Mouse (Mus musculus): Measurements from ENCODE around the gene Arfgap1.

Gene Arfgap1

GRCm38 (mm10) chr2:180967010-180967763, at the start of gene Arfgap1:
Gene Arfgap1, plus strand, starts transcription at chr2:180967225.
- DNase-seq: peak; percentile 95 to 96

DNA sequence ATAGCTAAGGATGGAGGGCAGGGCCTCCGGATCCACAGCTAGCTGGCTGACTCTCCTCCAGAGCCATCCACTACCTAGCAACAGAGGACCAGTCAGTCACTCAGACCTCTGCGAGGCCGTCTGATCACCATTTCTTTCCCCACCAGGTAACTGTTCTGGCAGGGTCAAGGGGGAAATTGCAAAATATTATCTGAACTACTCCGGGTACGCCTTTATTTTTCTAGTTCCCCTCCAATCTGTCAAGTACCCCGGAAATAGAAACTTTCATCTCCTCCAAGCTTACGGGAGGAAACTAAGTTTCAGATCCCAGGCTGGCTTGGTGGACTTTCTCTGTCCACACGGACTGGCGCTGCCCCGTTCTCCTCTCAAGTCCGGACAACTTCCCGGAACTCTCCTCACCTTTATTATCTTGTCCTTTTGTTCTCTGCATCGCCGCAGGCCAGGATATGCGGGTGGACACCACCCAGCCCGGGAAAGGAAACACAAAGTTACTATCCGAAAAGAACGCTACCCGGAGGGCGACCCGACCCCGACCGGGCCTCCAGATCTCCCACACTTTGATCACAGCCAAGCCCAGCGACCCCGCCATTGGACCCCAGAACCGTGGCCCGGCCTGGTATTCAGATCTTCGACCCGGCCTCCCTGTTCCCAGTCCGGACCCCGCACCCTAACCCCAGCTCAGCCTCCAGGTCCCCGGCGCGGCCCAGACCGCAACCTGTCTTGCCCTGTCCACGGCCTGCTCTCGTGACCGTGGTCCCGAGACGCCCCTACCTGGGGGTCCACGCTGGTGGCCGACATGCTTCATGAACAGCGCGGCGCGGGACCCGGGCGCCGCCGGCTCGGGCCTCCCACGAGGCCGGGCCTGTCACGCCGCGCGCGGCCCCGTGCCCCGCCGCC, 46.9 kb upstream of the Arfgap1 start:
- peak; percentile 29 to 72 for DNase-seq

DNA sequence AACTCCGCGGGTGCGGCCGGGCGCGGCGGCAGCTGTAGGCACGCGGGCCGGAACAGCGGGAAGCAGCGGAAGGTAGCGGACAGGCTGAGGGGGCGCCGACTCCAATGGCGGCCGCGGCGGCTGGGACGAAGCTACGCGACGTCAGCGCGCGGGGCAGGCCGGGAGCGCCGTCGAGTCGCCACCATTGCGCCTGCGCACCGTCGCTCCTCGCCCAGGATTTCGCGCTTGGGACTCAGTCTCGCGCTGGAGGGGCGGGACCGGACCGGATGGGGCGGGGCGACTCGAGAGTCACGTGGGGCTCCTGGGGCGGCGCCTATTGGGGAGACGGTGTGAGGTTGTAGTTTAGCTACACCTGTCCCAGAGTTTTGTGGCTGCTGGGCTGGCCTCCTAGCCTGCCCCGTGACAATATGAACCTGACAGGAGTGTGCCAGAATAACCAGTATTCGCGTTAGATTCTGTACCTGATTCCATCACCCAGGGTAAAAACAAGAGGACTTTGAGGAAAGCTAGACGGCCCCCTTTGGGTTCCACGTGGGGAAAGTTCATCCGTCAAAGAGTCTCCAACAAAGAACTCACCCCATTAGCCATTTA, 46.1 kb upstream of the Arfgap1 start, which contains the start of gene Ythdf1:
Gene Ythdf1, minus strand, starts transcription at position 140 of the 591 bp plus-strand sequence.
- DNase-seq: peak; percentile 98

DNA sequence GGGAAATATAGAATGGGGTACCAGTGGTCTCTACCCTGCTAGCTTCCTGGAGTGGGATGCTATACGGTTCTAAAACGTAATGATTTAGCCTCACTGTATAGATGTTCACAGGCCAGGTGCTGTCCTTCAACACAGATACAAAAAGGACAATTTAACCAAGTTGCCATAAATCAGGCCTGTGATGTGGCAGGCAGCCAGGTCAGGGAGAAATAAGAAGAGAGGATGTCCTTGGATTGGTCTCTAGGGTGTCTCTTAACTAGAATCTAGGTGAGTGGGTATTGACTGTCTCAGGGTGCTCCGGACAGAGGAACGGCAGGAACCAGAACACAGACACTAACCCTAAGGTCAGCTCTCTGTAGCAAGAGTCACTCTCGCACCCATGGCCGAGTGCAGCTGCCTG, 44.3 kb upstream of the Arfgap1 start:
- no peak for DNase-seq

- peak; percentile 70 to 81 for DNase-seq
Observed at GRCm38 (mm10) chr2:180925176-180925575, 41.8 kb upstream of the Arfgap1 start.

- DNase-seq: no peak
Observed at GRCm38 (mm10) chr2:180928723-180929122, 38.3 kb upstream of the Arfgap1 start, which contains the start of gene Birc7. Gene Birc7, plus strand, starts transcription at chr2:180929023.

GRCm38 (mm10) chr2:180932418-180932817, 34.6 kb upstream of the Arfgap1 start:
- no peak for DNase-seq

DNA sequence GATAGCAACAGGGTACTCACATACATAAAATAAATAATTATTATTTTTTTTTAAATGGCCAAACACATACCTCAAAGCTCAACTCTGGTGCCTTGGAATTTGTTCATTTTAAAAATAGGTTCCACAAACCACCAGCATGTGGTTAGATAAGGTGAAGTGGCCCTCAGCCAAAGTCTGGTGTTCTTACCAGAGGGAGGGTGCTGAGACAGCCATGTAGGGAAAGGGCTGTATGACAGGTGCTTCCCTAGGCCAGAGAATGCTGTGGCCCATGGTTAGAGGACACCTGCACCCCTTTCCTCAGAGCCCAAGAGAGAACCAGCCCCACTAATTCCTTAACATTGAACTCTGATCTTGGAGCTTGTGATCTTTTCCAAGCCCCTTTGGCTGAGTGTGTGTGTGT, 26.8 kb upstream of the Arfgap1 start:
- DNase-seq: no peak

DNA sequence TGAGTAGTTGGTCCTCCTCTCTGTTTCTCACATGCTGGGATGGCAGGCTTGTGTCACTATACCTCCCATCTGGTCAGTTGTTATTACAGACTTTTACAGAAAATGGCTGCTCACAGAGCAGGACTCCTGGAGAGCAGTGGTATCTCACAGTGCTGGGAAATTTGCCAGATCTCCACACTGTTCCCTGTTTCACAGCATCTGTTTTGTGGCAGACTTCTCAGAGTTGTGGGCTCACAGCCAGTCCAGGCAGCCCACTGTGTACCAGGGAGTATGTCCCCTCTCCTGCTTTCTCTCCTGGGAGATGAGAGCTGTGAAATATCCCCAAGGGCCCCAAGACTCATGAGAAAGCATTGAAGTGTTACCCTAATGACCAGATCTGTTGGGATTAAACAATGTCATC, 25.2 kb upstream of the Arfgap1 start:
- no peak for DNase-seq

GRCm38 (mm10) chr2:180949947-180950346, 17.1 kb upstream of the Arfgap1 start:
- no peak for DNase-seq

GRCm38 (mm10) chr2:180952731-180953171, 14.3 kb upstream of the Arfgap1 start:
- no peak for DNase-seq

- DNase-seq: no peak
Observed at GRCm38 (mm10) chr2:180953638-180954037, 13.4 kb upstream of the Arfgap1 start.

- peak; percentile 30 to 38 for DNase-seq
Observed at GRCm38 (mm10) chr2:180954061-180955047, 12.7 kb upstream of the Arfgap1 start, which contains the start of gene Nkain4. Gene Nkain4, minus strand, starts transcription at chr2:180954699.

GRCm38 (mm10) chr2:180959605-180960004, 7.4 kb upstream of the Arfgap1 start:
- DNase-seq: no peak

GRCm38 (mm10) chr2:180960187-180960586, 6.8 kb upstream of the Arfgap1 start:
- DNase-seq: no peak

- DNase-seq: peak in 1 of 2 experiments; percentile 52
Observed at GRCm38 (mm10) chr2:180962616-180963308, 4.3 kb upstream of the Arfgap1 start.

DNA sequence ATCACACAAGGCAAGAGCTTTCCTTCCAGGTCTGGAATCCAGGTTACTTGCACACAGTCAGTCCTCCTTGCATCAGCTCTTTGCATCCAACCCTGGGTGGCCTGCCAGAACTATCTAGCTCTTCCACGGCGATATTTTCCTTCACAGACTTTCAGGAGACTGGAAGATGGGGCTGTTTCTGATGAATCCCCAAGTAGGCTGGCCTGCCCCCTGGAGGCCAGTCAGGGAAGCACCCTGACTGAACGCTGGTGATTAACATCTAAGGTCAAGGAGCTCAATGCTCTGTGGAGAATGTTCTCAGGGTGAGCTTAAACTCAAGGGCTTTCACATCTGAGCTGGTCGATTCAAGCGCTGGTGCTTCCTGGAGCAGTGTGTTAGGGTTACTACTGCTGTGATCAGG, 3.1 kb upstream of the Arfgap1 start:
- DNase-seq: peak; percentile 77 to 80

DNA sequence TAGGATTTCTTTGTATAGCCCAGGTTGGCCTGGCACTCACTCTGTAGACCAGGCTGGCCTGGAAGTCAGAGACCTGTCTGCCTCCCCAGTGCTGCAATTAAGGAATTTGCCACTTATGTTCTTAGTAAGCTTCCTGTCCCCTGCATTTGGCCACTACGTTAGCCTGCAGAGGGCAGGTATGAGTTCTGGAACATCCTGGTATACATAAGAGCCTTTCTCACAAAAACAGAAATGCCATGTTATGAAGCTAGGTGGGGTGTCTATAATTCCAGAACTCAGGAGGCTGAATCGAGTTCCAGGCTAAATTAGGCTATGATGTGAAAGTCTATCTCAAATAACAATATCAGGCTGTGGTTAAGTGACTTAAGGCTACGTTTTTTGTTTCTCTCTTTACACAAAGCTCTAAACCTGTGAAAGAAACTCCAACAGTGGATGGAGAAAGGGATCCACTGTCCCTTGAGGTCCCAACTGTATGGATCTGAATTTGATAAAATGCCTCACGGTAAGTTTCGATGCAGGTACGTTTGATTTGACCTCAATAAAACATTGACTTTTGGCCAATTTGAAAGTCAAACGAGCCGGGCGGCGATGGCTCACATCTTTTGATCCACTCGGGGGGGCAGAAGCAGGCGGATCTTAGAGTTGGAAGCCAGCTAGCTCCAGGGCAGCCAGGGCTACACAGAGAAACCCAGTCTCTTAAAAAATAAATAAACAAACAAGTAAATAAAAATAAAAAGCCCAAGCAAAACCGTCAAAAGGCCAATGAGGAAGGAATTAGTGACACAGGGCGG, 738 bp upstream of the Arfgap1 start:
- DNase-seq: peak in 1 of 2 experiments; percentile 16

DNA sequence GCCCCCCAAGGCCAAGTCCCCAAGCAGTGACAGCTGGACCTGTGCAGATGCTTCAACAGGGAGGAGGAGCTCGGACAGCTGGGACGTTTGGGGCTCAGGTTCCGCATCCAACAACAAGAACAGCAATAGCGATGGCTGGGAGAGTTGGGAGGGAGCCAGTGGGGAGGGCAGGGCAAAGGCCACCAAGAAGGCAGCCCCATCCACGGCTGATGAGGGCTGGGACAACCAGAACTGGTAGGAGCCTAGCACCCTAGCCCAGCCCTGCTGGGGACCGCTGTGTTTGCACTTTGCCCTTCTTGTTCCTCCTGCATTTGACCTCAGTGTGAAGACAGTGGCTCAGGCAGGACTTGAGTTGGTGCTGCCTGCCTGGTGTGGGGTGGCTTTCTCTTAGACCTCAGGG, 14.1 kb downstream of the Arfgap1 start:
- peak; percentile 71 to 87 for DNase-seq

GRCm38 (mm10) chr2:180985635-180986034, 18.6 kb downstream of the Arfgap1 start:
- DNase-seq: no peak
